9 mouse cellular contexts compared by ENCODE assay signal in the genomic region with DNA sequence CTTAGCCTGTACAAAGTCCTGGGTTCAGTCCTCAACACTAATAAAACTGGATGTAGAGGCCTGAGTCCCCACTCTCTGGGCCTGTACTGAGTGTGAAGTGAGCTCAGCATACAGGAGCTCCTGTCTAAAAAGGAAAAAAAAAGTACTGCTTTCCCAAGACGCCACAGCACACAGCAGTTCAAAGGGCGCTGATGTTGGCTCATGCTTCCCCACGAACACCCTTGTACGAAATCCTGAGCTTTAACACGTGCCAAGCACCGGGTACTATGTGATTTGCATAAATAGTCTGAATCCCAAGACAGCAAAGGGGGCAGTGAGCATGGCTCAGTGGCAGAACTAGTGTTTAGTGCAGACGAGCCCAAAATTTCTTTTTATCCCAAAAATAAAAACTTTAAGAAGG. TPM values are rescaled to one million over a fixed set of nuclear protein-coding genes. Genes with fewer than 3 reads are reported as not detected.
DNase-seq lines count a peak whose midpoint lies in the region; ATAC-seq and TF ChIP-seq lines count a peak whose summit lies in the region.
"Had no signal": no experiment of that assay in that cellular context is flagged by ENCODE, and none has a peak within 500 bp of the region (broad histone marks: within the 10 kb centered on the region; RNA-seq: fewer than 3 reads in every experiment).

No protein-coding gene starts in this region.

- TF ChIP-seq POLR2A in myocyte (IDR thresholded peaks at IDR 0.05; ENCODE audit: insufficient read length, low read depth) = no peak

- peaks cover 6% of the 10 kb centered on the region; the same call in 1 of the 2 replicates for H3K36me3 ChIP-seq in limb, embryonic 13.5 days
- peaks cover 28% of the 10 kb centered on the region for H3K36me3 ChIP-seq in limb, embryonic 10.5 days
- H3K36me3 ChIP-seq in myocyte (ENCODE audit: control insufficient read depth, insufficient read depth) = no peaks in the 10 kb centered on the region

- no peak overlapping the region for H3ac ChIP-seq in myocyte (ENCODE audit: control insufficient read depth, insufficient read length)

- H3K27ac ChIP-seq in limb, embryonic 13.5 days = no peak overlapping the region
- H3K27ac ChIP-seq in limb, embryonic 10.5 days = no peak overlapping the region

- peaks cover 83% of the 10 kb centered on the region for H3K79me2 ChIP-seq in myocyte (ENCODE audit: control insufficient read depth, insufficient read depth)

- no peak overlapping the region for H3K9ac ChIP-seq in limb, embryonic 13.5 days

- H3K9me3 ChIP-seq in limb, embryonic 13.5 days = no peaks in the 10 kb centered on the region
- no peaks in the 10 kb centered on the region for H3K9me3 ChIP-seq in limb, embryonic 10.5 days (replicated peaks)

- ATAC-seq in limb, embryonic 13.5 days (ENCODE audit: low FRiP score, low read depth) = no peak

- DNase-seq in adrenal gland, postnatal 10 days = peak; percentile 48
- no peak for DNase-seq in adrenal gland, adult 18-20 months (ENCODE audit: low spot score in 2 of 2)
- DNase-seq in limb, embryonic 10.5 days (ENCODE audit: low spot score) = no peak
- peak; percentile 56 for DNase-seq in kidney, postnatal 10 days
- no peak for DNase-seq in right cerebral cortex, postnatal 25 days
- DNase-seq in layer of hippocampus, postnatal 14 days (ENCODE audit: low spot score in 2 of 2) = no peak
- DNase-seq: embryo, embryonic 11 days had no signal

- H3K4me2 ChIP-seq in limb, embryonic 13.5 days (replicated peaks) = peak overlapping the region; percentile 32
- H3K4me2 ChIP-seq in myocyte (ENCODE audit: low read depth) = peak overlapping the region; percentile 22

- 68% methylated on average over 7 of the region's 7 CpGs for WGBS in limb, embryonic 13.5 days
- WGBS in limb, embryonic 10.5 days = 87% methylated on average over 7 of the region's 7 CpGs

- peaks cover 44% of the 10 kb centered on the region for H3K4me1 ChIP-seq in limb, embryonic 13.5 days
- peaks cover 24% of the 10 kb centered on the region for H3K4me1 ChIP-seq in limb, embryonic 10.5 days

- H3K27me3 ChIP-seq in limb, embryonic 13.5 days = no peaks in the 10 kb centered on the region
- H3K27me3 ChIP-seq in limb, embryonic 10.5 days (ENCODE audit: low read depth, poor library complexity, severe bottlenecking) = no peaks in the 10 kb centered on the region
- H3K27me3 ChIP-seq in myocyte (ENCODE audit: control insufficient read depth, insufficient read depth, insufficient read length) = no peaks in the 10 kb centered on the region

- no peak overlapping the region for H3K4me3 ChIP-seq in limb, embryonic 13.5 days
- H3K4me3 ChIP-seq in limb, embryonic 10.5 days = no peak overlapping the region
- H3K4me3 ChIP-seq in myocyte = no peak overlapping the region

TF ChIP-seq in myocyte, 11 proteins besides CTCF, POLR2A, EP300 and RAD21:
- no peak for TF ChIP-seq CEBPB (IDR thresholded peaks at IDR 0.05; ENCODE audit: insufficient read depth, poor library complexity, severe bottlenecking)
- no peak for TF ChIP-seq TCF3 (IDR thresholded peaks at IDR 0.05; ENCODE audit: insufficient read length, low read depth)
- TF ChIP-seq SRF (IDR thresholded peaks at IDR 0.05; ENCODE audit: control insufficient read depth, insufficient read length, low read depth) = no peak
- no peak for TF ChIP-seq REST (IDR thresholded peaks at IDR 0.05; ENCODE audit: insufficient read depth, insufficient read length)
- no peak for TF ChIP-seq MAX (IDR thresholded peaks at IDR 0.05; ENCODE audit: low read depth)
- TF ChIP-seq TCF12 (IDR thresholded peaks at IDR 0.05; ENCODE audit: insufficient read depth, poor library complexity, severe bottlenecking) = no peak
- no peak for TF ChIP-seq MYOG (IDR thresholded peaks at IDR 0.05; ENCODE audit: control insufficient read depth in 1 of 3, insufficient read depth in 1 of 3, insufficient read length in 2 of 3, low read depth in 2 of 3)
- TF ChIP-seq MYOD1 (IDR thresholded peaks at IDR 0.05; ENCODE audit: control insufficient read depth in 1 of 3, insufficient read length in 2 of 3, low read depth in 2 of 3) = no peak
- TF ChIP-seq E2F4 (IDR thresholded peaks at IDR 0.05; ENCODE audit: insufficient read depth) = no peak
- no peak for TF ChIP-seq POLR2AphosphoS2 (IDR thresholded peaks at IDR 0.05; ENCODE audit: insufficient read length, low read depth)

RNA-seq across cellular contexts. Expression of a gene that starts 4.4 kb away (rescaled TPM):
- total RNA-seq in adrenal gland, postnatal 10 days (2021) = 100 to 1,000 TPM in 1 of 2 experiments, 10 to 100 TPM in 1; 96.7 to 114 TPM
- total RNA-seq in adrenal gland, adult 18-20 months (2021) = 10 to 100 TPM; 81.3 to 88.8 TPM
- 15.3 and 16.4 TPM in 2 replicates for polyA plus RNA-seq in limb, embryonic 13.5 days (2015; fragmentation: Nextera tagmentation; extraction: Ambion mirVana)
- polyA plus RNA-seq in limb, embryonic 10.5 days (2016; fragmentation: Nextera tagmentation; extraction: Ambion mirVana) = 14.3 and 17.2 TPM in 2 replicates
- polyA plus RNA-seq in myocyte (2012; fragmentation: generic; extraction: Trizol) = 15.5 TPM
- total RNA-seq in layer of hippocampus, postnatal 14 days (2021) = 10 to 100 TPM; 90.9 to 99.4 TPM

RNA-seq across cellular contexts. Expression of a gene that starts 43.3 kb away (rescaled TPM):
- total RNA-seq in adrenal gland, postnatal 10 days (2021) = 10 to 100 TPM; 31.8 to 36.1 TPM
- total RNA-seq in adrenal gland, adult 18-20 months (2021) = 10 to 100 TPM; 27.5 to 33.1 TPM
- 27.7 and 28.1 TPM in 2 replicates for polyA plus RNA-seq in limb, embryonic 13.5 days (2015; fragmentation: Nextera tagmentation; extraction: Ambion mirVana)
- 32.9 and 33.2 TPM in 2 replicates for polyA plus RNA-seq in limb, embryonic 10.5 days (2016; fragmentation: Nextera tagmentation; extraction: Ambion mirVana)
- 4.5 TPM for polyA plus RNA-seq in myocyte (2012; fragmentation: generic; extraction: Trizol)
- 10 to 100 TPM; 26.9 to 27.0 TPM for total RNA-seq in layer of hippocampus, postnatal 14 days (2021)

Comparison
In these comparisons a context has a peak if more than half of its experiments do, and no peak if none do; other contexts are left out.
1. DNase-seq: peak in adrenal gland, postnatal 10 days (single experiment) and kidney, postnatal 10 days (single experiment); none in adrenal gland, adult 18-20 months (0 of 2), limb, embryonic 10.5 days (single experiment), right cerebral cortex, postnatal 25 days (single experiment) and layer of hippocampus, postnatal 14 days (0 of 2).